Mouse (Mus musculus): Measurements from ENCODE around the gene Serpinf1. TPM values are rescaled to one million over a fixed set of nuclear protein-coding genes. Genes with fewer than 3 reads are reported as not detected.

Gene Serpinf1
- polyA plus RNA-seq, 1 experiment from 2014 or later = 34.7 TPM

GRCm38 (mm10) chr11:75441034-75441433 is 18.5 kb upstream of the Serpinf1 start:
- Histone ChIP-seq H3K4me1 (replicated peaks) (0 out of 2 replicates have a peak, but pooled peaks cover 3% of the 10 kb centered on the region), H3K27me3 (no peaks in the 10 kb centered on the region), H3K27ac (no peak overlapping the region), H3K4me3 (no peak overlapping the region), H3K36me3 (peaks cover 9% of the 10 kb centered on the region; the same call in 1 of the 2 replicates), H3K4me2 (no peak overlapping the region), H3K9ac (no peak overlapping the region), H3K9me3 (replicated peaks) (no peaks in the 10 kb centered on the region)
- no peak for ATAC-seq (replicated peaks; ENCODE audit: insufficient number of reproducible peaks, insufficient read depth, low FRiP score, low read depth)
- 82% methylated on average over 7 of the region's 7 CpGs for WGBS

- ATAC-seq (replicated peaks; ENCODE audit: insufficient number of reproducible peaks, insufficient read depth, low FRiP score, low read depth) = no peak
- 87% methylated on average over 3 of the region's 3 CpGs for WGBS
Observed at GRCm38 (mm10) chr11:75439951-75440350, 17.4 kb upstream of the Serpinf1 start.

GRCm38 (mm10) chr11:75439363-75439762 is 16.9 kb upstream of the Serpinf1 start, which contains the start of gene Serpinf2:
Gene Serpinf2 (minus strand): TSS chr11:75439591.
- WGBS = 87% methylated on average over 6 of the region's 6 CpGs
- Histone ChIP-seq H3K27ac (no peak within 1 kb of the TSS), H3K9ac (no peak within 1 kb of the TSS), H3K36me3 (peaks cover 9% of the 10 kb centered on the region; the same call in 1 of the 2 replicates), H3K4me3 (no peak within 1 kb of the TSS), H3K27me3 (no peaks in the 10 kb centered on the region), H3K4me2 (no peak within 1 kb of the TSS), H3K9me3 (replicated peaks) (no peaks in the 10 kb centered on the region), H3K4me1 (replicated peaks) (0 out of 2 replicates have a peak, but pooled peaks cover 3% of the 10 kb centered on the region)
- no peak for ATAC-seq (replicated peaks; ENCODE audit: insufficient number of reproducible peaks, insufficient read depth, low FRiP score, low read depth)

More at GRCm38 (mm10) chr11:75439951-75440350, 17.4 kb upstream of the Serpinf1 start:
- Histone ChIP-seq H3K9me3 (replicated peaks) (no peaks in the 10 kb centered on the region), H3K4me1 (replicated peaks) (0 out of 2 replicates have a peak, but pooled peaks cover 3% of the 10 kb centered on the region), H3K27ac (no peak overlapping the region), H3K9ac (no peak overlapping the region), H3K4me2 (no peak overlapping the region), H3K36me3 (peaks cover 9% of the 10 kb centered on the region; the same call in 1 of the 2 replicates), H3K27me3 (no peaks in the 10 kb centered on the region), H3K4me3 (no peak overlapping the region)

- H3K4me3 ChIP-seq = no peak overlapping the region
- ATAC-seq (replicated peaks; ENCODE audit: insufficient number of reproducible peaks, insufficient read depth, low FRiP score, low read depth) = no peak
- no peaks in the 10 kb centered on the region for H3K27me3 ChIP-seq
- H3K36me3 ChIP-seq = peaks cover 9% of the 10 kb centered on the region; the same call in 1 of the 2 replicates
- no peak overlapping the region for H3K4me2 ChIP-seq
- no peak overlapping the region for H3K9ac ChIP-seq
- H3K27ac ChIP-seq = no peak overlapping the region
- H3K9me3 ChIP-seq (replicated peaks) = no peaks in the 10 kb centered on the region
- WGBS = 88% methylated on average over 3 of the region's 3 CpGs
- 0 out of 2 replicates have a peak, but pooled peaks cover 3% of the 10 kb centered on the region for H3K4me1 ChIP-seq (replicated peaks)
Observed at GRCm38 (mm10) chr11:75438804-75439203, 16.3 kb upstream of the Serpinf1 start.

GRCm38 (mm10) chr11:75438194-75438593 is 15.7 kb upstream of the Serpinf1 start:
- ATAC-seq (replicated peaks; ENCODE audit: insufficient number of reproducible peaks, insufficient read depth, low FRiP score, low read depth) = no peak
- Histone ChIP-seq H3K4me2 (no peak overlapping the region), H3K9ac (no peak overlapping the region), H3K36me3 (peaks cover 9% of the 10 kb centered on the region; the same call in 1 of the 2 replicates), H3K27me3 (no peaks in the 10 kb centered on the region), H3K27ac (no peak overlapping the region), H3K4me3 (no peak overlapping the region), H3K4me1 (replicated peaks) (0 out of 2 replicates have a peak, but pooled peaks cover 3% of the 10 kb centered on the region), H3K9me3 (replicated peaks) (no peaks in the 10 kb centered on the region)
- 78% methylated on average over 13 of the region's 13 CpGs for WGBS

GRCm38 (mm10) chr11:75434138-75434537 is 11.6 kb upstream of the Serpinf1 start:
- WGBS = 87% methylated on average over 5 of the region's 5 CpGs
- H3K27ac ChIP-seq = no peak overlapping the region
- no peak overlapping the region for H3K4me2 ChIP-seq
- H3K4me3 ChIP-seq = no peak overlapping the region
- H3K4me1 ChIP-seq (replicated peaks) = 0 out of 2 replicates have a peak, but pooled peaks cover 3% of the 10 kb centered on the region
- no peaks in the 10 kb centered on the region for H3K9me3 ChIP-seq (replicated peaks)
- no peak overlapping the region for H3K9ac ChIP-seq
- H3K27me3 ChIP-seq = no peaks in the 10 kb centered on the region
- ATAC-seq (replicated peaks; ENCODE audit: insufficient number of reproducible peaks, insufficient read depth, low FRiP score, low read depth) = no peak
- no peaks in the 10 kb centered on the region for H3K36me3 ChIP-seq

- H3K36me3 ChIP-seq = no peaks in the 10 kb centered on the region
- H3K9me3 ChIP-seq (replicated peaks) = no peaks in the 10 kb centered on the region
- no peak overlapping the region for H3K27ac ChIP-seq
- 80% methylated on average over 11 of the region's 11 CpGs for WGBS
- H3K4me1 ChIP-seq (replicated peaks) = no peaks in the 10 kb centered on the region
- H3K4me3 ChIP-seq = no peak overlapping the region
- H3K4me2 ChIP-seq = no peak overlapping the region
- no peaks in the 10 kb centered on the region for H3K27me3 ChIP-seq
- ATAC-seq (replicated peaks; ENCODE audit: insufficient number of reproducible peaks, insufficient read depth, low FRiP score, low read depth) = no peak
- H3K9ac ChIP-seq = no peak overlapping the region
Observed at GRCm38 (mm10) chr11:75431307-75431706, 8.8 kb upstream of the Serpinf1 start.

- Histone ChIP-seq H3K36me3 (no peaks in the 10 kb centered on the region), H3K4me3 (no peak overlapping the region)
- WGBS = 64% methylated on average over 9 of the region's 9 CpGs
Observed at GRCm38 (mm10) chr11:75429019-75429705, 6.7 kb upstream of the Serpinf1 start.

GRCm38 (mm10) chr11:75424459-75424858 is 2.0 kb upstream of the Serpinf1 start:
- no peaks in the 10 kb centered on the region for H3K27me3 ChIP-seq
- H3K27ac ChIP-seq = no peak overlapping the region
- no peaks in the 10 kb centered on the region for H3K36me3 ChIP-seq
- H3K4me2 ChIP-seq = no peak overlapping the region
- no peak overlapping the region for H3K4me3 ChIP-seq
- H3K9ac ChIP-seq = no peak overlapping the region
- peaks cover 16% of the 10 kb centered on the region for H3K4me1 ChIP-seq (replicated peaks)
- no peak for ATAC-seq (replicated peaks; ENCODE audit: insufficient number of reproducible peaks, insufficient read depth, low FRiP score, low read depth)
- no peaks in the 10 kb centered on the region for H3K9me3 ChIP-seq (replicated peaks)
- WGBS = 82% methylated on average over 3 of the region's 3 CpGs

More at GRCm38 (mm10) chr11:75429019-75429705, 6.7 kb upstream of the Serpinf1 start:
- Histone ChIP-seq H3K27me3 (no peaks in the 10 kb centered on the region), H3K9ac (no peak overlapping the region), H3K9me3 (replicated peaks) (no peaks in the 10 kb centered on the region), H3K4me1 (replicated peaks) (no peaks in the 10 kb centered on the region), H3K4me2 (no peak overlapping the region), H3K27ac (no peak overlapping the region)
- ATAC-seq (replicated peaks; ENCODE audit: insufficient number of reproducible peaks, insufficient read depth, low FRiP score, low read depth) = no peak

GRCm38 (mm10) chr11:75424033-75424432 is 1.5 kb upstream of the Serpinf1 start:
- H3K27ac ChIP-seq = no peak overlapping the region
- H3K9me3 ChIP-seq (replicated peaks) = no peaks in the 10 kb centered on the region
- no peak overlapping the region for H3K9ac ChIP-seq
- no peak overlapping the region for H3K4me2 ChIP-seq
- H3K27me3 ChIP-seq = no peaks in the 10 kb centered on the region
- WGBS = 85% methylated on average over 9 of the region's 9 CpGs
- no peak for ATAC-seq (replicated peaks; ENCODE audit: insufficient number of reproducible peaks, insufficient read depth, low FRiP score, low read depth)
- H3K36me3 ChIP-seq = no peaks in the 10 kb centered on the region
- H3K4me3 ChIP-seq = no peak overlapping the region
- H3K4me1 ChIP-seq (replicated peaks) = peaks cover 16% of the 10 kb centered on the region

- H3K9me3 ChIP-seq (replicated peaks) = no peaks in the 10 kb centered on the region
- no peaks in the 10 kb centered on the region for H3K27me3 ChIP-seq
- H3K4me2 ChIP-seq = no peak overlapping the region
- no peak overlapping the region for H3K27ac ChIP-seq
- no peak overlapping the region for H3K9ac ChIP-seq
- H3K36me3 ChIP-seq = no peaks in the 10 kb centered on the region
- no peak for ATAC-seq (replicated peaks; ENCODE audit: insufficient number of reproducible peaks, insufficient read depth, low FRiP score, low read depth)
- peaks cover 16% of the 10 kb centered on the region for H3K4me1 ChIP-seq (replicated peaks)
- WGBS = 88% methylated on average over 3 of the region's 3 CpGs
- H3K4me3 ChIP-seq = no peak overlapping the region
Observed at GRCm38 (mm10) chr11:75423091-75423490, 590 bp upstream of the Serpinf1 start.
